Mouse (Mus musculus): Measurements from ENCODE around the gene Gpr75. TPM values are rescaled to one million over a fixed set of nuclear protein-coding genes. Genes with fewer than 3 reads are reported as not detected.

The Gpr75 gene
- polyA plus RNA-seq, 1 experiment from 2014 or later, result 0.36 TPM

GRCm38 (mm10) chr11:30923283-30923682 lies 38.1 kb downstream of the Gpr75 start:
- Histone ChIP-seq H3K9me3 (replicated peaks; ENCODE audit: control insufficient read depth, low read length) (no peaks in the 10 kb centered on the region), H3K27ac (ENCODE audit: low read length) (no peak overlapping the region), H3K9ac (ENCODE audit: low read length) (no peak overlapping the region), H3K4me1 (ENCODE audit: control insufficient read depth, insufficient read depth, low read length) (no peaks in the 10 kb centered on the region), H3K27me3 (ENCODE audit: control insufficient read depth, insufficient read depth, low read length) (no peaks in the 10 kb centered on the region), H3K4me2 (ENCODE audit: low read depth, low read length) (no peak overlapping the region), H3K36me3 (ENCODE audit: control insufficient read depth, insufficient read depth, low read length) (peaks cover 11% of the 10 kb centered on the region; the same call in 1 of the 2 replicates), H3K4me3 (replicated peaks; ENCODE audit: low read length) (no peak overlapping the region)
- 92% methylated on average over 3 of the region's 3 CpGs for WGBS
- ATAC-seq (ENCODE audit: insufficient read depth, low FRiP score), result no peak

GRCm38 (mm10) chr11:30928079-30928478 lies 42.9 kb downstream of the Gpr75 start:
- H3K27me3 ChIP-seq (ENCODE audit: control insufficient read depth, insufficient read depth, low read length), result no peaks in the 10 kb centered on the region
- no peak overlapping the region for H3K4me3 ChIP-seq (replicated peaks; ENCODE audit: low read length)

GRCm38 (mm10) chr11:30928498-30928897 lies 43.3 kb downstream of the Gpr75 start:
- Histone ChIP-seq H3K9ac (ENCODE audit: low read length) (no peak overlapping the region), H3K27me3 (ENCODE audit: control insufficient read depth, insufficient read depth, low read length) (no peaks in the 10 kb centered on the region), H3K27ac (ENCODE audit: low read length) (no peak overlapping the region), H3K4me3 (replicated peaks; ENCODE audit: low read length) (no peak overlapping the region), H3K4me1 (ENCODE audit: control insufficient read depth, insufficient read depth, low read length) (no peaks in the 10 kb centered on the region), H3K36me3 (ENCODE audit: control insufficient read depth, insufficient read depth, low read length) (peaks cover 13% of the 10 kb centered on the region; the same call in 1 of the 2 replicates), H3K9me3 (replicated peaks; ENCODE audit: control insufficient read depth, low read length) (no peaks in the 10 kb centered on the region), H3K4me2 (ENCODE audit: low read depth, low read length) (no peak overlapping the region)
- ATAC-seq (ENCODE audit: insufficient read depth, low FRiP score), result no peak
- 94% methylated on average over 1 of the region's 1 CpGs for WGBS

More at GRCm38 (mm10) chr11:30928079-30928478, 42.9 kb downstream of the Gpr75 start:
- Histone ChIP-seq H3K9ac (ENCODE audit: low read length) (no peak overlapping the region), H3K4me2 (ENCODE audit: low read depth, low read length) (no peak overlapping the region), H3K4me1 (ENCODE audit: control insufficient read depth, insufficient read depth, low read length) (no peaks in the 10 kb centered on the region), H3K27ac (ENCODE audit: low read length) (no peak overlapping the region), H3K36me3 (ENCODE audit: control insufficient read depth, insufficient read depth, low read length) (peaks cover 13% of the 10 kb centered on the region; the same call in 1 of the 2 replicates), H3K9me3 (replicated peaks; ENCODE audit: control insufficient read depth, low read length) (no peaks in the 10 kb centered on the region)
- no peak for ATAC-seq (ENCODE audit: insufficient read depth, low FRiP score)

Other genes with a start within 250 kb of the Gpr75 start
- gene Acyp2, start 235.8 kb upstream of the Gpr75 start, polyA plus RNA-seq (2015; fragmentation: Nextera tagmentation; extraction: Ambion mirVana), result 10.1 and 14.6 TPM in 2 replicates
- 14.7 and 16.1 TPM in 2 replicates for gene Psme4, start 113.6 kb upstream of the Gpr75 start, polyA plus RNA-seq (2015; fragmentation: Nextera tagmentation; extraction: Ambion mirVana)
- 27.6 and 27.7 TPM in 2 replicates for gene Asb3, start 58 bp downstream of the Gpr75 start, polyA plus RNA-seq (2015; fragmentation: Nextera tagmentation; extraction: Ambion mirVana)
- gene Erlec1, start 69.0 kb downstream of the Gpr75 start, polyA plus RNA-seq (2015; fragmentation: Nextera tagmentation; extraction: Ambion mirVana), result 11.4 and 14.2 TPM in 2 replicates
- gene Chac2, start 101.0 kb downstream of the Gpr75 start, polyA plus RNA-seq (2015; fragmentation: Nextera tagmentation; extraction: Ambion mirVana), result 29.3 and 37.8 TPM in 2 replicates

Data from stomach, embryonic 16.5 days (tissue).